Mouse (Mus musculus): ENCODE results near the gene Olfr618. TPM values are rescaled to one million over a fixed set of nuclear protein-coding genes. Genes with fewer than 3 reads are reported as not detected.
"Not testable (repeated sequence)": the region's sequence is repeated elsewhere in the genome, so short reads cannot be mapped to it uniquely, and the experiment has no call there.

Olfr618 gene
- not detected in 2 replicates for polyA plus RNA-seq (2015; fragmentation: Nextera tagmentation; extraction: Ambion mirVana)

- Histone ChIP-seq H3K36me3 (no peaks in the 10 kb centered on the region), H3K9ac (no peak within 1 kb of the TSS), H3K4me3 (no peak within 1 kb of the TSS), H3K27me3 (no peaks in the 10 kb centered on the region), H3K4me1 (replicated peaks) (no peaks in the 10 kb centered on the region), H3K9me3 (no peaks in the 10 kb centered on the region), H3K4me2 (no peak within 1 kb of the TSS), H3K27ac (replicated peaks) (no peak within 1 kb of the TSS)
- WGBS, result 73% methylated on average over 2 of the region's 2 CpGs
- ATAC-seq (ENCODE audit: low FRiP score, low read depth), result no peak
Measured at GRCm38 (mm10) chr7:103589803-103590202, at the start of gene Olfr618. Olfr618 (plus strand) TSS chr7:103590103.

GRCm38 (mm10) chr7:103542617-103543016 lies 47.3 kb upstream of the Olfr618 start, which contains the start of gene Olfr612:
Olfr612 (minus strand) TSS chr7:103542717.
- H3K9ac ChIP-seq; H3K4me3 ChIP-seq; ATAC-seq (ENCODE audit: low FRiP score, low read depth); H3K27me3 ChIP-seq; H3K27ac ChIP-seq (replicated peaks); H3K4me2 ChIP-seq; H3K9me3 ChIP-seq; H3K36me3 ChIP-seq; H3K4me1 ChIP-seq (replicated peaks): not testable (repeated sequence)
- 81% methylated on average over 2 of the region's 2 CpGs for WGBS

- Histone ChIP-seq H3K36me3 (no peaks in the 10 kb centered on the region), H3K4me1 (replicated peaks) (no peaks in the 10 kb centered on the region), H3K9me3 (no peaks in the 10 kb centered on the region), H3K4me3 (no peak within 1 kb of the TSS), H3K27ac (replicated peaks) (no peak within 1 kb of the TSS), H3K4me2 (no peak within 1 kb of the TSS), H3K9ac (no peak within 1 kb of the TSS), H3K27me3 (no peaks in the 10 kb centered on the region)
- 85% methylated on average over 2 of the region's 2 CpGs for WGBS
- ATAC-seq (ENCODE audit: low FRiP score, low read depth), result no peak
Measured at GRCm38 (mm10) chr7:103547774-103548173, 42.1 kb upstream of the Olfr618 start, which contains the start of gene Olfr613. Olfr613 (plus strand) TSS chr7:103548074.

- Histone ChIP-seq H3K9me3 (no peaks in the 10 kb centered on the region), H3K4me2 (no peak within 1 kb of the TSS), H3K27me3 (no peaks in the 10 kb centered on the region), H3K36me3 (no peaks in the 10 kb centered on the region), H3K9ac (no peak within 1 kb of the TSS), H3K4me3 (no peak within 1 kb of the TSS), H3K27ac (replicated peaks) (no peak within 1 kb of the TSS), H3K4me1 (replicated peaks) (no peaks in the 10 kb centered on the region)
- ATAC-seq (ENCODE audit: low FRiP score, low read depth), result no peak
- 85% methylated on average over 2 of the region's 2 CpGs for WGBS
Measured at GRCm38 (mm10) chr7:103555779-103556178, 34.1 kb upstream of the Olfr618 start, which contains the start of gene Olfr615. Olfr615 (plus strand) TSS chr7:103556079.

GRCm38 (mm10) chr7:103569043-103569442 lies 20.9 kb upstream of the Olfr618 start, which contains the start of gene Olfr616:
Olfr616 (minus strand) TSS chr7:103569143.
- 80% methylated on average over 3 of the region's 3 CpGs for WGBS
- no peak within 1 kb of the TSS for H3K27ac ChIP-seq (replicated peaks)
- no peak within 1 kb of the TSS for H3K4me3 ChIP-seq
- no peaks in the 10 kb centered on the region for H3K36me3 ChIP-seq
- no peaks in the 10 kb centered on the region for H3K4me1 ChIP-seq (replicated peaks)
- no peak within 1 kb of the TSS for H3K4me2 ChIP-seq
- ATAC-seq (ENCODE audit: low FRiP score, low read depth), result no peak
- H3K27me3 ChIP-seq, result no peaks in the 10 kb centered on the region
- H3K9me3 ChIP-seq, result no peaks in the 10 kb centered on the region
- H3K9ac ChIP-seq, result no peak within 1 kb of the TSS

- H3K4me3 ChIP-seq, result no peak within 1 kb of the TSS
- no peaks in the 10 kb centered on the region for H3K9me3 ChIP-seq
- no peaks in the 10 kb centered on the region for H3K27me3 ChIP-seq
- no peak for ATAC-seq (ENCODE audit: low FRiP score, low read depth)
- H3K36me3 ChIP-seq, result no peaks in the 10 kb centered on the region
- H3K27ac ChIP-seq (replicated peaks), result no peak within 1 kb of the TSS
- WGBS, result 100% methylated on average over 1 of the region's 1 CpGs
- no peaks in the 10 kb centered on the region for H3K4me1 ChIP-seq (replicated peaks)
- no peak within 1 kb of the TSS for H3K4me2 ChIP-seq
- no peak within 1 kb of the TSS for H3K9ac ChIP-seq
Measured at GRCm38 (mm10) chr7:103572761-103573160, 17.1 kb upstream of the Olfr618 start, which contains the start of gene Olfr617. Olfr617 (plus strand) TSS chr7:103573061.

- Histone ChIP-seq H3K27ac (replicated peaks) (no peak within 1 kb of the TSS), H3K9ac (no peak within 1 kb of the TSS), H3K9me3 (no peaks in the 10 kb centered on the region), H3K27me3 (no peaks in the 10 kb centered on the region), H3K4me1 (replicated peaks) (no peaks in the 10 kb centered on the region), H3K36me3 (no peaks in the 10 kb centered on the region), H3K4me2 (no peak within 1 kb of the TSS), H3K4me3 (no peak within 1 kb of the TSS)
- ATAC-seq (ENCODE audit: low FRiP score, low read depth), result no peak
Measured at GRCm38 (mm10) chr7:103600275-103600674, 10.4 kb downstream of the Olfr618 start, which contains the start of gene Olfr619. Olfr619 (plus strand) TSS chr7:103600575.

- no peak overlapping the region for H3K4me3 ChIP-seq
- no peak for ATAC-seq (ENCODE audit: low FRiP score, low read depth)
- H3K36me3 ChIP-seq, result no peaks in the 10 kb centered on the region
- no peak overlapping the region for H3K27ac ChIP-seq (replicated peaks)
- no peak overlapping the region for H3K9ac ChIP-seq
- H3K9me3 ChIP-seq, result no peaks in the 10 kb centered on the region
- H3K27me3 ChIP-seq, result no peaks in the 10 kb centered on the region
- H3K4me2 ChIP-seq, result no peak overlapping the region
- no peaks in the 10 kb centered on the region for H3K4me1 ChIP-seq (replicated peaks)
- WGBS, result 86% methylated on average over 2 of the region's 2 CpGs
Measured at GRCm38 (mm10) chr7:103607425-103607824, 17.5 kb downstream of the Olfr618 start.

GRCm38 (mm10) chr7:103612434-103612833 lies 22.5 kb downstream of the Olfr618 start, which contains the start of gene Olfr620:
Olfr620 (minus strand) TSS chr7:103612534.
- Histone ChIP-seq H3K4me1 (replicated peaks) (no peaks in the 10 kb centered on the region), H3K27me3 (no peaks in the 10 kb centered on the region), H3K4me3 (no peak within 1 kb of the TSS), H3K9me3 (no peaks in the 10 kb centered on the region), H3K4me2 (no peak within 1 kb of the TSS), H3K9ac (no peak within 1 kb of the TSS), H3K36me3 (no peaks in the 10 kb centered on the region), H3K27ac (replicated peaks) (no peak within 1 kb of the TSS)
- 85% methylated on average over 2 of the region's 2 CpGs for WGBS
- no peak for ATAC-seq (ENCODE audit: low FRiP score, low read depth)

- Histone ChIP-seq H3K9ac (no peak overlapping the region), H3K9me3 (no peaks in the 10 kb centered on the region), H3K27me3 (no peaks in the 10 kb centered on the region), H3K4me2 (no peak overlapping the region), H3K27ac (replicated peaks) (no peak overlapping the region), H3K4me3 (no peak overlapping the region), H3K36me3 (no peaks in the 10 kb centered on the region), H3K4me1 (replicated peaks) (no peaks in the 10 kb centered on the region)
- no peak for ATAC-seq (ENCODE audit: low FRiP score, low read depth)
Measured at GRCm38 (mm10) chr7:103636795-103637194, 46.9 kb downstream of the Olfr618 start.

- H3K4me2 ChIP-seq, result no peak within 1 kb of the TSS
- no peaks in the 10 kb centered on the region for H3K4me1 ChIP-seq (replicated peaks)
- H3K4me3 ChIP-seq, result no peak within 1 kb of the TSS
- 85% methylated on average over 1 of the region's 1 CpGs for WGBS
- no peak within 1 kb of the TSS for H3K9ac ChIP-seq
- no peaks in the 10 kb centered on the region for H3K36me3 ChIP-seq
- H3K9me3 ChIP-seq, result no peaks in the 10 kb centered on the region
- H3K27me3 ChIP-seq, result no peaks in the 10 kb centered on the region
- ATAC-seq (ENCODE audit: low FRiP score, low read depth), result no peak
- H3K27ac ChIP-seq (replicated peaks), result no peak within 1 kb of the TSS
Measured at GRCm38 (mm10) chr7:103642602-103643001, 52.7 kb downstream of the Olfr618 start, which contains the start of gene Olfr622. Olfr622 (minus strand) TSS chr7:103642702.

- no peaks in the 10 kb centered on the region for H3K27me3 ChIP-seq
- WGBS, result 90% methylated on average over 4 of the region's 4 CpGs
- H3K27ac ChIP-seq (replicated peaks), result no peak overlapping the region
- H3K4me2 ChIP-seq, result no peak overlapping the region
- H3K9ac ChIP-seq, result no peak overlapping the region
- H3K4me3 ChIP-seq, result no peak overlapping the region
- H3K36me3 ChIP-seq, result no peaks in the 10 kb centered on the region
- H3K4me1 ChIP-seq (replicated peaks), result no peaks in the 10 kb centered on the region
- no peak for ATAC-seq (ENCODE audit: low FRiP score, low read depth)
- H3K9me3 ChIP-seq, result no peaks in the 10 kb centered on the region
Measured at GRCm38 (mm10) chr7:103644070-103644469, 54.2 kb downstream of the Olfr618 start.

Measured in hindbrain, embryonic 15.5 days (tissue).